Mouse (Mus musculus): ENCODE results near the gene Auh.

DNA sequence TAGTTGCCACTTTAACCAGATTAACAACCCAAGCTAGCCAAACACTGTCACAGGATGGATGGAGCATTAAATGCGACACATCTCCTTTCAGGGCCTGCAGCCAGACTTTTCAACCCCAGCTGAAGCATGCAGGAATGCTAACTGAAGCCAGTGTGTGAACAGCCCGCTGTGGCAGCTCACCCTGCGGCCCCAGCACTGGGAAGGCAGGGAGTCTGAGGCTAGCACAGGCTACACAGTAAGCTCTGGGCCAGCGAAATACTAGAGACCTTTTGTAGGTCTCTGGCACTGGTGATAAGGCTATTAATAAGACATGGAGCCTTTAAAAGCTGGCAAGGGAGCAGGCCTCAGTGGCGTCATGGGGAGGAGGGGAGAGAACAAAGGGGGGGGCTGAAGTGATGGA lies 49.1 kb downstream of the Auh start:
- TF ChIP-seq POLR2A (IDR thresholded peaks at IDR 0.05; ENCODE audit: insufficient read depth, low read depth, low read length) (no peak), CTCF (IDR thresholded peaks at IDR 0.05) (no peak), EP300 (IDR thresholded peaks at IDR 0.05; ENCODE audit: insufficient read depth, low read depth, low read length) (no peak)
